Mouse (Mus musculus): Measurements from ENCODE around the gene Kcnj8. TPM values are rescaled to one million over a fixed set of nuclear protein-coding genes. Genes with fewer than 3 reads are reported as not detected.
A peak's percentile ranks its signal among the peaks of the same experiment; 100 is the strongest.

The Kcnj8 gene
- 4.1 and 5.3 TPM in 2 replicates for polyA plus RNA-seq (2012; rRNA removed)

- peak in 1 of 2 experiments; percentile 12 for DNase-seq (ENCODE audit: extremely low spot score in 1 of 2, low spot score in 1 of 2)
Observed at GRCm38 (mm10) chr6:142571055-142571618, at the start of gene Kcnj8. Gene Kcnj8, minus strand, starts transcription at chr6:142571614.

DNA sequence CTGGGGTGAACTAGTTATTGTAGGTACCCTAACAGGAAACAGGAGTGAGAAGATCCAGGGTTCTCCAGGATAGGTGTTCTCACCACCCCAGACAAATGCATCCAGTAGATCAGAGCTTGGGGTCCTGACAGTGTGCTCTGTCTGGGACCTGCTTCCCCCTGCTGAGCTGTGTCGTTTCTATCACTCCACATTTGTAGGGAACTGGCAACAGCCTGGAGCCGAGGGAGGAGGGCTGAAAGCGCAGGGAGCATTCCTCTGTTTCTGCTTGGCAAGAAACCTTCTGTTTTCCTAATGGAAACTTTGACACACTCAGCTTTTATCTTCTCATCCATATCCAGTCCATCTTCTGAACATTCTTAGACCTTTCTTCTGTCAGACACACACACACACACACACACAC is 45.2 kb upstream of the Kcnj8 start:
- DNase-seq (ENCODE audit: extremely low spot score in 1 of 2, low spot score in 1 of 2): no peak

- DNase-seq (ENCODE audit: extremely low spot score in 1 of 2, low spot score in 1 of 2): no peak
Observed at GRCm38 (mm10) chr6:142614324-142614723, 42.9 kb upstream of the Kcnj8 start.

- DNase-seq (ENCODE audit: extremely low spot score in 1 of 2, low spot score in 1 of 2): no peak
Observed at GRCm38 (mm10) chr6:142612366-142612765, 41.0 kb upstream of the Kcnj8 start.

- no peak for DNase-seq (ENCODE audit: extremely low spot score in 1 of 2, low spot score in 1 of 2)
Observed at GRCm38 (mm10) chr6:142609401-142610373, 38.3 kb upstream of the Kcnj8 start.

DNA sequence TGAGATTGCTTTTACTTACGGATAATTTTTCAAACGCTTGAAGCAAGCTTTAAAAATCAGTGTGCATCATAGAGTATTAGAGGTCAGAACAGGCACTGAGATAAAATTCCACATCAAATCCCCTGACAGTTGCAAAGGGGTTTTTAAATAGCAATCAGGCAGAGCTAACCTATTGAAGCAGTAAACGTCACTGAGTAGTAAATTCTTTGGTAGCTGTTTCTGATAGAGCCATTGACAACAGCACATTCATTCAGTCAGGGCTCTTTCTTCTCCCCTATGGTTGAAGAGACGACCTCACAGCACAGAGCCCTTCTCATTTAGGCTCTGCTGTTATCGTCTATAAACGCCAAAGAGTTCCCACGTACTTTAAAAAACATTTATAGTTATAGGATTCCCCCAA is 35.7 kb upstream of the Kcnj8 start:
- no peak for DNase-seq (ENCODE audit: extremely low spot score in 1 of 2, low spot score in 1 of 2)

DNA sequence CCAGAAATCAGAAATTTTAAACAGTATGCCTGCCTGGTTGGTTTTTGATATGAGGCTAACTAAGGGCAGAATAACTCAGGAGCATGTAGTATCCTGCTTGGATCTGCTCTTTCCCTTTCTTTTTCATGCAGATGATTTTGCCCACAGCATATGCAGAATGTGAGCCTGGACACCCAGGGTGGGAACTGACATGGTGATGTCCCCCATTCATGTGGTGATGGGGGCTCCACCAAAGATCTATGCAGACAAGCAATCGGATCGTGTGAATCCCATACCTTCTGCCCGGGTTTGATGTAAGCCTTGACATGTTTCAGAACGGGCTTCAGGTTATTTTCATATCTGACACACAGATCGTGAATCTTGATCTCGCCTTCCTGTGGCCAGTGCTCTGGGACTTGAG is 31.4 kb upstream of the Kcnj8 start:
- no peak for DNase-seq (ENCODE audit: extremely low spot score in 1 of 2, low spot score in 1 of 2)

DNA sequence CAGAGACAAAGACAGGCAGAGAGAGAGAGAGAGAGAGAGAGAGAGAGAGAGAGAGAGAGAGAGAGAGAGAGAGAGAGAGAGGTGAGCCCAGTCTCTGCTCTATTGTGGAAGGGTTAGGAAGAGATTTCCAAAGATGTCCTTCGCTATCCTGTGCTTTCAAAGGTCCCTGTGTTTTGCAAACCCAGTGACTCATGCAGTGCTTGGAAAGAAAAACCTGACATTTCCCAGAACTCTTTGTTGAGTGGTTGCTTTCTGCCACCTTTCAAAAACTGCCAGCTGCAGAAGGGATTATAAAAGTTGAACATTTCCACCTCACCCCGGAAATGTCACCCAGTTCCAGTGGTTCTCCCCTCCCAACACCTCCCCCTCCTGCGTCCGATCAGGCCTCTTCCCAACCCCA is 7.4 kb upstream of the Kcnj8 start:
- DNase-seq (ENCODE audit: extremely low spot score in 1 of 2, low spot score in 1 of 2): no peak

DNA sequence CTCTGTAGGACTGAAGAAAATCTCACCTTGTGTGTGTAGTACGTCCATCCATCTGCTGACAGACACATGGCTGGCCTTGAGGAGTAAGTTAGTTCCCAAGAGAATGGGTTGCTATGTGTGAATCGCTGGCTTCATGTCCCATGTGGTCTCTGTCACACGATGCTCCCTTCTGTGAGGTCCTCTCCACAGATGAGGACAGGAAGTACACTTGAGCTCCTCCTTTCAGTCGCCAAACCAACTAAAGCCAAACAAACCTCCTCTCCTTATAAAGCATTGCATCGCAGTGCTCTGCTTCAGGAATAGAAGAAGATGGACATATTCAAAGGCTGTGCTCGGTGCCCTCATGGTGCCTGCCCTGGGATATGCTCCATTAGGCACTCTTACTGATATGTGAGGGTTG is 6.4 kb upstream of the Kcnj8 start:
- no peak for DNase-seq (ENCODE audit: extremely low spot score in 1 of 2, low spot score in 1 of 2)

GRCm38 (mm10) chr6:142572876-142573275 is 1.5 kb upstream of the Kcnj8 start:
- no peak for DNase-seq (ENCODE audit: extremely low spot score in 1 of 2, low spot score in 1 of 2)

DNA sequence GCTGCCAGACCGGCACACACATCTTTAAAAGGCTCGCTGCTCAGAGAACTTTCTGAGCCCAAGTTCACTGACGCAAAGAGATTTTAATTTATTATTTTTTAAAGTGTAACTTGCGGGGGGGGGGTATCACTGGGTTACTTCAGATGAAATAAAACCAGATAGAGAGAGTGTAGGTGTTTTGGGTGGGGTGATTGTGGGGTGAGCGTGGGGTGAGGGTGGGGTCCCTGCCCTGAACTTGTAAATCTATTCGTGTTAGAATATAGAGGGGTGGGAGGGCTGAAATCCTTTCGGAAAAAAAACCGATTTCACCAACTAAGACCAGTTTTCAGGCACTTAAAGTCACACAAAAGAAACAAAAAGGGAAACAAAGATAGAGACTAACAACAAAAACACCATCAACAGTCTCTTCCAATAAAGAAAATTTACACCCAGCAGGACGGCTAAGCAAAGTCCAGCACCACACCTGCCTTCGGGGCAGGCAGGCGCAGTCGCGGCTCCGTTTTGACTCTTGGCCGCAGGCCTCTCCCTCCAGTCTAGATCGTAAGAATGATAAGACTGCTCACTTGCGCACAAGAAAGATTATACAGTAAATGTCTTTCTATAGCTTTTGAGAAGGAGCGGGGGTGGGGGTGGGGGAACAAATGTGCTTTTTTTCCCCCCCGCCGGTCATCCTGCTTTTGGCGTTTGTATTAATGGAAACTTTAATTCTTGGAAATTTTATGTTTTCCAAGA is 381 bp upstream of the Kcnj8 start:
- no peak for DNase-seq (ENCODE audit: extremely low spot score in 1 of 2, low spot score in 1 of 2)

- peak in 1 of 2 experiments; percentile 11 for DNase-seq (ENCODE audit: extremely low spot score in 1 of 2, low spot score in 1 of 2)
Observed at GRCm38 (mm10) chr6:142570046-142570770, 1.2 kb downstream of the Kcnj8 start.

DNA sequence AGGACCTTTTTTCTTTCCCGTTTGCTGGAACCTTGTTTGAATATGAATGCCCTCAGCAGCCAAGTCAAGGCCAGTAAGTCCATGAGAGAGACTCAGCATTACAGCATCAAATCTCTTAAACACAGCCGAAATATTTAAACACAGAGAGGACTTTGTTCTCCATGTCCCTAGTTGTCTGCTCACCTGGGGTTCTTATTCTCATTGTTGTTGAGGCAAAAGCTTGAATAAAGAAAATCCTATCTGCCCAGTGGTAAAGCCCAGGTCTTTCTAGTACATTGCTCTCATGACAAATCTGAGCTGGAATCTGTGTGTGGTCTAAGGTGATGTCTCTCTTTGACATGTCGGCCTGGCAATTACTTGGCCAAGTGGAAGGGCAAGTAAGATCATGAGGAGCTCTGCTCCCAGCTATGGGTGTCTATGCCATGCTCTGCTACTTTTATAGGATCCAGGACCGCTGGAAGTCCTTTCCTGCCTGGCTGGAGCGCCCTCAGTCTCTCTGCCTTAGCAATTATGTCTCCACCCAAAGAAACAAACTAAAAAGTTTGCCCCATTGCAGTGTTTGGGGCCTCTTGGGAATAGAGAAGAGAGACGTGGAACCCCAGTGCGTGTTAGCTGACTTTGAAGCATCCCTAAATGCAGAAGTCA is 2.6 kb downstream of the Kcnj8 start:
- no peak for DNase-seq (ENCODE audit: extremely low spot score in 1 of 2, low spot score in 1 of 2)

DNA sequence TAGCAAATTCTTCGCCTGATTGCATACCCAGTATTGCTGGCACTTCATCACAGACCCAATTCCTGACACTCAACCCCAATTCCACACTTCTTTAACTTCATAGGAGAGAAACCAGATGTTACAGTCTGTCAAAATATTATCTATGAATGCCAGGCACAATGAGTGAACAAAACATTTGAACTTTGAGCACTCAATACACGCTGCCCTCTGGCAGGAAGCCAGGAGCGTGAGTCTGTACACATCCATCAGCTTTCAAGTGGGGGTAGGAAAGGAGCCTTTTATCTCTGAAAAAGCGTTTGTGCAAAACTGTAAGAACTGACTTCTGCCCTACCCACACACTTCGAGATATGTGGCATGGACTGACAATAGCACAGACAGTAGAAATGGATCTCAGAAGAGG is 4.0 kb downstream of the Kcnj8 start:
- no peak for DNase-seq (ENCODE audit: extremely low spot score in 1 of 2, low spot score in 1 of 2)

GRCm38 (mm10) chr6:142564746-142565145 is 6.7 kb downstream of the Kcnj8 start:
- no peak for DNase-seq (ENCODE audit: extremely low spot score in 1 of 2, low spot score in 1 of 2)

DNA sequence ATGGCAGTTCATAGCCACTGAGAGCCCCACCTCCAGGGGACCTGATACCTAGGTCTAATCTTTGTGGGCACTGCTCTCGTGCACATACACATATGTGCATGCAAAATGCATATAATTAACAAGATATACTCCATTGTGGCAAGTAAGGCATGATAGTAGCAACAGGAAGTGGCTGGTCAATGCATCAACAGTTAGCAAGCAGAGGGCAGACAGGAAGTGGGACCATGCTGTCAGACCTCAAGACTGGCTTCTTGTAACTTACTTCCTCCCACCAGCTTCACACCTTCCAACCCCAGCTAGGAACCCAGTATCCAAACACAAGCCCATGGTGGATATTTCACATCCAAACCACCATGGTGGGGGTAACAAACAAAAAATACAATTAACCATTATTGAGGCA is 10.3 kb downstream of the Kcnj8 start:
- DNase-seq (ENCODE audit: extremely low spot score in 1 of 2, low spot score in 1 of 2): no peak

DNA sequence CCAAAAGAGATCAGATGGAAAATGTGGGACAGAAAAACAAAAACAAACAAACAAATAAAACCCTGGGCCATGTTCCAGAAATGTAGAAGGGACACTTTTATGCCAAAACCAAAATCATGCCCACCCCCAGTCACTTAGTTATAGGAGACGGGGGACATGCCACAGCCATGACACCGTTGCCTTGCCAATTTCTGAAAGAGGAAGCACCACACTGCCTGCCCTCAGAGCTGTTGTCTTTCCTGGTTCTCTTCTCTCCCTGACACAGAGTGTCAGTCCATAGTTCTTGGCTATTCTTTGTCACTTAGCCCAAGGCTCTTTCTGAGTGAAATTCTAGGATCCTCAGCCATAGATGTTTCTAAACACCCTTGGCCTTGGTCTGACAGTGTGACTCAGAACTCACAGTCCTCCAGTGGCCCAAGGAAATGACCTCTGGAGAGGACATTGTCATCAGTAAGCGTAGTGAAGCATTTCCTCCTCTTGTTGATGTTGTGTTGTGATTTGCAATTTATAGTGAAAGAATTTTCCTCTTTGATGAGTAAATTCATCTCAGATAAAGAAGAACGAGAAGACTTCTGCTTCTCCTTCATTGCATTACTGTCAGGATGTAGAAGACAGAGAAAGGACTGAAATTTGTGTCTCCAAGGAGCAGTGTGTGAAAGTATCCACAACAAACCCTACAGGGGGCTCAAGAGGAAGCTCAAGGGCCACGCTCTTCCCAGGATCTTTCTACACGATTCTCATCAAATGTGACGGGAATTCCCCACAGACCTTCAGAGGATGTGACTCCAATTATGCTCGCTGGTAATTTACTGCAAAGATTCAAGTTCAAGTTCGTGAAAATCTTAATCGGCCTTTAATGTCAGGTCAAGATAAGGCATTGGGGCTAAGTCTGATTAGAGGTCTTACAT is 12.4 kb downstream of the Kcnj8 start:
- no peak for DNase-seq (ENCODE audit: extremely low spot score in 1 of 2, low spot score in 1 of 2)

GRCm38 (mm10) chr6:142558076-142558475 is 13.3 kb downstream of the Kcnj8 start:
- peak in 1 of 2 experiments; percentile 25 for DNase-seq (ENCODE audit: extremely low spot score in 1 of 2, low spot score in 1 of 2)

- no peak for DNase-seq (ENCODE audit: extremely low spot score in 1 of 2, low spot score in 1 of 2)
Observed at GRCm38 (mm10) chr6:142555988-142556387, 15.4 kb downstream of the Kcnj8 start.

Measured in frontal cortex, adult 2 months (tissue).